Mouse (Mus musculus) skeletal muscle tissue, adult 2 months (tissue): ENCODE results near the gene Olfr134.
"Not testable (repeated sequence)": the region's sequence is repeated elsewhere in the genome, so short reads cannot be mapped to it uniquely, and the experiment has no call there.

Experiments used
- DNase-seq: peaks from one replicate; pipeline ENCODE4 v3.0.0-alpha.2; 2012; ENCODE audit warnings: low read depth, low spot score

The Olfr134 gene

GRCm38 (mm10) chr17:38171088-38171487, at the start of gene Olfr134:
Gene Olfr134, plus strand, starts transcription at chr17:38171388.
- DNase-seq: no peak

DNA sequence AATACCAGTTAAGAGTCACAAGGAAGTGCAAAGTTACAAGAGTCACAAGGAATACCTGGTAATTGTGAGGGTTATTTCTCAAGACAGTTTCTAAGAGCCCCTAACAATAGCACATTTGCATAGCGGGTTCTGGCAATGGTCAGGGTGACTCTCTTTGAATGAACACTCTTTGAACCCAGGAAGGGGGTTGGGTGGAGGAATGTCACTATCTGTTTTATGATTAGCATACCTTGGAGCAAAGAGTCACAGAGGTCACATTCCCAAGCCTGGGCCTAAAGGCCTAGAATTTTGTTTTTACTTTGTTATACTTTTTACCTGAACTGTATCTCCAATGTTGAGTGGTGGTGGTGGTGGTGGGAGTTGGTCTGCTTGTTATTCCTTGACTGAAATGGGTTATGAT, 47.0 kb upstream of the Olfr134 start:
- DNase-seq: not testable (repeated sequence)

- DNase-seq: not testable (repeated sequence)
Observed at GRCm38 (mm10) chr17:38125371-38125770, 45.8 kb upstream of the Olfr134 start.

DNA sequence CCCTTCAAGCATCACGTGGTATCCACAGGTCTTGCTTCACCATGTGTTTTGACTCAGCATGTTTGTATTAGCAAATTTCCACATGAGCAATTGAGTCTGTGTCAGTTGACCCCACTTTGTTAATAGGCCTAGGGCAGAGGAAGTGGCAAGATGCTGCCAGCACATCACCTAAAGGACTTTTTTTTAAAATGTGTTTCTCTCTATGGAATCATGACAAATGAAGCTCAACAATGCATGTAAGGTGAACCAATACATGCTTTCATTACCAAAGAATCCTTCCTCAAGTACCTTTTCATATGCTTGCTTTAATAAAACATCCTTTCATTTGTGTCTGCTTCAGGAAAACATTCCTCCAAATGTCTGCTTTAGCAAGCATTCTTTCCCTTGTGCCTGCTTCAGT, 36.8 kb upstream of the Olfr134 start, which contains the start of gene Olfr132:
Gene Olfr132, minus strand, starts transcription at position 101 of the 400 bp plus-strand sequence.
- DNase-seq: no peak

DNA sequence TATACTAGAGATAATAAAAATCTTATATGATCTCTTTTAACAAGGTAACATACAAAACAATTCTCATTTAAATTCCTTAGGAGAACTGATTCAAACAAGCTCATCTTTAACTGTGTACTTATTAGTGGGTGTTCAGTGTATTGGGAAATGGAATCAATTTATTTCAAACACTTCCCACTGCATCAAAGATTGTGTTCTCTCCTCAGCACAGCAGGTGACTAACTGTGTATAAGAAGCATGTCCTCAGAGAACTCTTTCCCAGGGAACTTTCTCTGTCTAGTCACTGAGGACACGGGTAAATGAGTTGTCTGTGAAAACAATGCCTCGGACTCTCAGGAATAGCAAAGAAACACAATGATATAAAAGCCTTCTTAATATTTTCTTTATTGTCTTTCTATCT, 26.2 kb upstream of the Olfr134 start, which contains the start of gene Olfr133:
Gene Olfr133, plus strand, starts transcription at position 301 of the 400 bp plus-strand sequence.
- no peak for DNase-seq

DNA sequence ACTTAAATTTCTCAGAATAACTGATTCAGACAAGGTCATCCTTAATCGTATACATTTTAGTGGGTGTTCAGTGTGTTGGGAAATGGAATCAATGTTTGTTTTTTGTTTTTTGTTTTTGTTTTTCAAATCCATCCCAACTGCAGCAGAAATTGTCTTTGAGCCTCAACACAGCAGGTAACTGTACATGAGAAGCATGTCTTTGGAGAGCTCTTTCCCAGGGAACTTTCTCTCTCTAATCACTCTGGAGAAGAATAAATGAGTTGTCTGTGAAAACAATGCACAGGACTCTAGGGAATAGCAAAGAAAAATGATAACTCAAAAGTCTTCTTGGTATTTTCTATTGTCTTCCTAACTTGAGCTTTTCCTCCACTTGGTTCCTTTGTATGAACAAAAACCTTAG, 32.8 kb downstream of the Olfr134 start, which contains the start of gene Olfr135:
Gene Olfr135, plus strand, starts transcription at position 301 of the 400 bp plus-strand sequence.
- no peak for DNase-seq
